Mouse (Mus musculus): ENCODE measurements around the gene Cacna1c. TPM values are rescaled to one million over a fixed set of nuclear protein-coding genes. Genes with fewer than 3 reads are reported as not detected.

Gene Cacna1c
- polyA plus RNA-seq, 1 experiment from 2014 or later, result 2.1 TPM

- no peak for ATAC-seq
- TF ChIP-seq CTCF (IDR thresholded peaks at IDR 0.05), result no peak
- ChIA-PET CTCF (interaction anchor here (1.0 to 1.5 kb wide), 3 partner anchors 13 to 182 kb away, joined by 3 to 5 read pairs (median 4); no protein-coding TSS in a partner anchor), POLR2A (no interaction called here)
- no peak for DNase-seq (ENCODE audit: low read depth, low spot score)
- no peaks in the 10 kb centered on the region for H3K27me3 ChIP-seq
- in situ Hi-C loops (cut with MboI; ENCODE audit: low pct_unique_long_range_greater_than_20kb), result loop anchor here (10.0 kb wide), 1 partner anchor 278 kb away; no protein-coding TSS in a partner anchor
These were observed 273.0 kb downstream of the Cacna1c start for GRCm38 (mm10) chr6:118923212-118923577.

- DNase-seq (ENCODE audit: low read depth, low spot score) (peak; percentile 9), ATAC-seq (peak; percentile 53)
- in situ Hi-C loops (cut with MboI; ENCODE audit: low pct_unique_long_range_greater_than_20kb), result loop anchor here (10.0 kb wide), 1 partner anchor 278 kb away; no protein-coding TSS in a partner anchor
These were observed 273.6 kb downstream of the Cacna1c start for GRCm38 (mm10) chr6:118922328-118923211.

GRCm38 (mm10) chr6:118908176-118908575 is 288.0 kb downstream of the Cacna1c start:
- ChIA-PET CTCF (interaction anchor here (1.1 to 1.6 kb wide), 4 partner anchors 10 to 196 kb away, joined by 3 to 6 read pairs (median 4); no protein-coding TSS in a partner anchor), POLR2A (no interaction called here)
- TF ChIP-seq CTCF (IDR thresholded peaks at IDR 0.05), result no peak
- no peaks in the 10 kb centered on the region for H3K27me3 ChIP-seq
- in situ Hi-C loops (cut with MboI; ENCODE audit: low pct_unique_long_range_greater_than_20kb), result no loop called here
- DNase-seq (ENCODE audit: low read depth, low spot score) (no peak), ATAC-seq (no peak)

More at GRCm38 (mm10) chr6:118922328-118923211, 273.6 kb downstream of the Cacna1c start:
- peak; percentile 87 for TF ChIP-seq CTCF (IDR thresholded peaks at IDR 0.05)
- POLR2A ChIA-PET, result no interaction called here
- no peaks in the 10 kb centered on the region for H3K27me3 ChIP-seq
- CTCF ChIA-PET, result interaction anchor here (1.0 to 1.5 kb wide), 3 partner anchors 13 to 182 kb away, joined by 3 to 5 read pairs (median 4); no protein-coding TSS in a partner anchor

GRCm38 (mm10) chr6:118907704-118908103 is 288.5 kb downstream of the Cacna1c start:
- ChIA-PET POLR2A (no interaction called here), CTCF (interaction anchor here (1.1 to 1.6 kb wide), 4 partner anchors 10 to 196 kb away, joined by 3 to 6 read pairs (median 4); no protein-coding TSS in a partner anchor)
- H3K27me3 ChIP-seq, result no peaks in the 10 kb centered on the region
- ATAC-seq (no peak), DNase-seq (ENCODE audit: low read depth, low spot score) (no peak)
- no peak for TF ChIP-seq CTCF (IDR thresholded peaks at IDR 0.05)
- in situ Hi-C loops (cut with MboI; ENCODE audit: low pct_unique_long_range_greater_than_20kb), result no loop called here

- TF ChIP-seq CTCF (IDR thresholded peaks at IDR 0.05), result no peak
- ChIA-PET POLR2A (no interaction called here), CTCF (interaction anchor here (1.1 to 1.6 kb wide), 3 partner anchors 9 to 197 kb away, joined by 3 to 6 read pairs (median 6); no protein-coding TSS in a partner anchor)
- DNase-seq (ENCODE audit: low read depth, low spot score), result no peak
- ATAC-seq, result no peak
- H3K27me3 ChIP-seq, result no peaks in the 10 kb centered on the region
- in situ Hi-C loops (cut with MboI; ENCODE audit: low pct_unique_long_range_greater_than_20kb), result no loop called here
These were observed 289.3 kb downstream of the Cacna1c start for GRCm38 (mm10) chr6:118906878-118907277.

- ATAC-seq, result no peak
- no peaks in the 10 kb centered on the region for H3K27me3 ChIP-seq
- ChIA-PET CTCF (no interaction called here), POLR2A (no interaction called here)
- in situ Hi-C loops (cut with MboI; ENCODE audit: low pct_unique_long_range_greater_than_20kb), result no loop called here
- TF ChIP-seq CTCF (IDR thresholded peaks at IDR 0.05), result no peak
- DNase-seq (ENCODE audit: low read depth, low spot score), result no peak
These were observed 296.5 kb downstream of the Cacna1c start for GRCm38 (mm10) chr6:118899688-118900087.

GRCm38 (mm10) chr6:118897101-118897500 is 299.1 kb downstream of the Cacna1c start:
- POLR2A ChIA-PET, result no interaction called here
- ATAC-seq (no peak), DNase-seq (ENCODE audit: low read depth, low spot score) (no peak)
- in situ Hi-C loops (cut with MboI; ENCODE audit: low pct_unique_long_range_greater_than_20kb), result no loop called here
- CTCF ChIA-PET, result interaction anchor here (1.3 to 1.6 kb wide), 2 partner anchors 11 to 13 kb away, joined by 3 to 4 read pairs; no protein-coding TSS in a partner anchor
- TF ChIP-seq CTCF (IDR thresholded peaks at IDR 0.05), result no peak
- H3K27me3 ChIP-seq, result no peaks in the 10 kb centered on the region

GRCm38 (mm10) chr6:118894043-118894442 is 302.2 kb downstream of the Cacna1c start:
- no peak for TF ChIP-seq CTCF (IDR thresholded peaks at IDR 0.05)
- in situ Hi-C loops (cut with MboI; ENCODE audit: low pct_unique_long_range_greater_than_20kb), result no loop called here
- ChIA-PET POLR2A (no interaction called here), CTCF (interaction anchor here (0.8 to 1.3 kb wide), 4 partner anchors 8 to 30 kb away, joined by 3 to 4 read pairs (median 3); no protein-coding TSS in a partner anchor)
- H3K27me3 ChIP-seq, result no peaks in the 10 kb centered on the region
- DNase-seq (ENCODE audit: low read depth, low spot score), result no peak
- ATAC-seq, result no peak

GRCm38 (mm10) chr6:118889441-118889840 is 306.8 kb downstream of the Cacna1c start:
- CTCF ChIA-PET, result no interaction called here
- H3K27me3 ChIP-seq, result no peaks in the 10 kb centered on the region
- TF ChIP-seq CTCF (IDR thresholded peaks at IDR 0.05), result no peak
- DNase-seq (ENCODE audit: low read depth, low spot score) (no peak), ATAC-seq (no peak)
- POLR2A ChIA-PET, result no interaction called here
- in situ Hi-C loops (cut with MboI; ENCODE audit: low pct_unique_long_range_greater_than_20kb), result no loop called here

GRCm38 (mm10) chr6:118887032-118887431 is 309.2 kb downstream of the Cacna1c start:
- ChIA-PET CTCF (interaction anchor here (1.4 kb wide), 1 partner anchor 9 kb away, joined by 3 read pairs; no protein-coding TSS in a partner anchor), POLR2A (no interaction called here)
- no peaks in the 10 kb centered on the region for H3K27me3 ChIP-seq
- in situ Hi-C loops (cut with MboI; ENCODE audit: low pct_unique_long_range_greater_than_20kb), result no loop called here
- no peak for ATAC-seq
- no peak for DNase-seq (ENCODE audit: low read depth, low spot score)
- no peak for TF ChIP-seq CTCF (IDR thresholded peaks at IDR 0.05)

- TF ChIP-seq CTCF (IDR thresholded peaks at IDR 0.05), result no peak
- no peak for ATAC-seq
- POLR2A ChIA-PET, result no interaction called here
- CTCF ChIA-PET, result interaction anchor here (2.2 kb wide), 1 partner anchor 43 kb away, joined by 4 read pairs; no protein-coding TSS in a partner anchor
- no peaks in the 10 kb centered on the region for H3K27me3 ChIP-seq
- in situ Hi-C loops (cut with MboI; ENCODE audit: low pct_unique_long_range_greater_than_20kb), result no loop called here
- DNase-seq (ENCODE audit: low read depth, low spot score), result no peak
These were observed 311.3 kb downstream of the Cacna1c start for GRCm38 (mm10) chr6:118884961-118885360.

Data from Patski (cell line).